Mouse (Mus musculus): ENCODE measurements around the gene Adnp. TPM values are rescaled to one million over a fixed set of nuclear protein-coding genes. Genes with fewer than 3 reads are reported as not detected.
A peak's percentile ranks its signal among the peaks of the same experiment; 100 is the strongest.

Adnp gene
- 12.2 and 19.8 TPM in 2 replicates for polyA plus RNA-seq (2014; fragmentation: Nextera tagmentation; extraction: Ambion mirVana)

DNA sequence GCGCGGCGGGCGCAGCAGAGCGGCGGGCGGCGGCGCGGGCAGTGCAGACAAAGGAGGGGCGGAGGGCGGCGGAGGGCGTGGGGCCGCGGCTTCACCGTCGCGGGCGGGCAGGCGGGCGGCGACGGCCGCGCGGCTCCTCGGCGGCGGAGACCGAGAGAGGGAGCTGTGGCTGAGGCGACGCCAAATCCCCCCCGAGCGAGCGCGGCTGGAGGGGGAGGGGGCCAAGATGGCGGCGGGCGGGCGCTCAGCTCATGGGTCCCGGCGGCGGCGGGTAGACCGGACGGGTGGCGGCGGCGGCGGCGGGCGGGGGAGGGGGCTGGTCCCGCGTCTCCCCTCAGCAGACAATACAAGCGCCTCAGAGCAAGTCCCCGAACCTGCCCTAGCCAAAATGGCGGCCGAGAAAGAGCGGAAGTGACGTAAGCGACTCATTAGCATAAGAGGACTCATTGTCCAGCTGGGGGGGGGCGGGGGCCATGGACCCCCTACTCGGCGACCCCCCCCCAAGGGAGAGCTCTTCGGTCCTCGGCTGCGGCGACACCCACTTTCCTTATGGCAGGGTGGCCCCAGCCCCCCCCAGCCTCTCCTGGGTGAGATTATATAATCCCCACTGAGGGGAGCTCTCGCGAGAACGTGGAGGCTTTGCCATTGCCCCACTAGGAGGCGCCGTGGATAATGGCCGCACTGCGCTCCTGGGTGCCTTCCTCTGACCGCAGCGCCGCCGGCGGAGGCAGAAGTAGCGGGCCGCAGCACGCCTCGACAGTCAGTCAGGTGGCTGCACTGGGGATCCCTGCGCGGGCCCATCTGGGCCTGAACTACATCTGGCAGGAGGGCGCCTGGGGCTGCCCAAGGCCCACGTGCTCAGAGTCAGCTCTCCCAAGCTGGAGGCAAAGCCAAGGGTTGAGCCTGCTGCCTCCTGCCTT lies at the start of gene Adnp:
TSS of gene Adnp (minus strand) at position 388 of the 920 bp plus-strand sequence.
- H3K4me1 ChIP-seq (ENCODE audit: control insufficient read depth, insufficient read depth, low read length): peaks cover 5% of the 10 kb centered on the region
- H3K36me3 ChIP-seq (ENCODE audit: control insufficient read depth, insufficient read depth, low read length): peaks cover 17% of the 10 kb centered on the region
- peak within 1 kb of the TSS; percentile 100 for H3K9ac ChIP-seq (ENCODE audit: low read length)
- H3K27ac ChIP-seq (replicated peaks; ENCODE audit: low read depth, low read length): peak within 1 kb of the TSS; percentile 100
- peak; percentile 99 for DNase-seq (ENCODE audit: low spot score)
- under 1% methylated on average over 74 of the region's 89 CpGs for whole genome bisulfite sequencing
- peak within 1 kb of the TSS; percentile 77 for H3K4me2 ChIP-seq (ENCODE audit: low read depth, severe bottlenecking)
- H3K4me3 ChIP-seq (ENCODE audit: low read depth, low read length): peak within 1 kb of the TSS; percentile 100
- no peaks in the 10 kb centered on the region for H3K27me3 ChIP-seq (ENCODE audit: control insufficient read depth, insufficient read depth, low read length)
- ATAC-seq (ENCODE audit: insufficient number of reproducible peaks, low FRiP score, low TSS enrichment, low read depth): peak; percentile 90
- no peaks in the 10 kb centered on the region for H3K9me3 ChIP-seq (ENCODE audit: control insufficient read depth, low read length)

DNA sequence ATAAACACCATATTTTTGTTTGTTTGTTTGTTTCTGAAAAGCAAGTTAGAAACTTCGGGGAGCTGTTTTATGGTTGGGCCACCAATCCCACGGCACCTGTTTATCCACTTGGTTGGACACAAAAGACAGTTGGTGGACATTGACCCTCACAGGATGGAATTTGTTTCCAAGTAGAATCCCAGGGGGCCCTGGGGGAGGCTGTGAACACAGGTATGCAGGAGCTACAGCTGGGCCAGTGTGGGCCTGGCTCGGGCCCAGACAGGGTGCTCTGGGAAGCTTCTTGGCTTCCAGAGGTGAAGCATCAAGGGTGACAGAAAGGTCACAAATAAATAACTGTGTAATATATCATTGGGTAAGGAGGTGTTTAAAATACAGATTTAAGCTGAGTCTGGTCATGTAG lies 49.6 kb upstream of the Adnp start:
- Histone ChIP-seq H3K27me3 (ENCODE audit: control insufficient read depth, insufficient read depth, low read length) (no peaks in the 10 kb centered on the region), H3K4me2 (ENCODE audit: low read depth, severe bottlenecking) (no peak overlapping the region), H3K4me3 (ENCODE audit: low read depth, low read length) (no peak overlapping the region), H3K27ac (replicated peaks; ENCODE audit: low read depth, low read length) (no peak overlapping the region), H3K9me3 (ENCODE audit: control insufficient read depth, low read length) (no peaks in the 10 kb centered on the region), H3K9ac (ENCODE audit: low read length) (no peak overlapping the region), H3K36me3 (ENCODE audit: control insufficient read depth, insufficient read depth, low read length) (no peaks in the 10 kb centered on the region), H3K4me1 (ENCODE audit: control insufficient read depth, insufficient read depth, low read length) (no peaks in the 10 kb centered on the region)
- WGBS: 82% methylated on average over 3 of the region's 3 CpGs
- ATAC-seq (ENCODE audit: insufficient number of reproducible peaks, low FRiP score, low TSS enrichment, low read depth) (no peak), DNase-seq (ENCODE audit: low spot score) (no peak)

DNA sequence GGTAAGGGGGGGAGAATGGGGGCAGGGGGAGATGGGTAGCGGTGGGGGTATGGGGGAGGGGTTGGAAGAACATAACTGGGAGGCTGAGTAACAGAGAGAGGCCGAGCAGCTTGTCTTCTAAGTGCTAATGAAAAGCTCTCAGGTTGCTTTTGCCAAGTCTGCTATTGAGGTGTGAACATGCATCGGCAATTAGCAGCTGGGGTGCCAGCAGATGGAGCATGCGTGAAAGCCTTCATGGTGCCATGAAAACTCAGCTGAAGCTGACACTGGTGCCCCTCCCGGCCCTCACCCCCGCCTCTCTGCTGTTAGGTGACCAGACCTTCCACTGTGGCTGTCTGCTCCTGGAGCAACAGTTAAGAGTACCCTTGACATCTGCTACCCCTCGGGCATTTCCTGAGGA lies 46.9 kb upstream of the Adnp start:
- ATAC-seq (ENCODE audit: insufficient number of reproducible peaks, low FRiP score, low TSS enrichment, low read depth): no peak
- H3K27me3 ChIP-seq (ENCODE audit: control insufficient read depth, insufficient read depth, low read length): no peaks in the 10 kb centered on the region

DNA sequence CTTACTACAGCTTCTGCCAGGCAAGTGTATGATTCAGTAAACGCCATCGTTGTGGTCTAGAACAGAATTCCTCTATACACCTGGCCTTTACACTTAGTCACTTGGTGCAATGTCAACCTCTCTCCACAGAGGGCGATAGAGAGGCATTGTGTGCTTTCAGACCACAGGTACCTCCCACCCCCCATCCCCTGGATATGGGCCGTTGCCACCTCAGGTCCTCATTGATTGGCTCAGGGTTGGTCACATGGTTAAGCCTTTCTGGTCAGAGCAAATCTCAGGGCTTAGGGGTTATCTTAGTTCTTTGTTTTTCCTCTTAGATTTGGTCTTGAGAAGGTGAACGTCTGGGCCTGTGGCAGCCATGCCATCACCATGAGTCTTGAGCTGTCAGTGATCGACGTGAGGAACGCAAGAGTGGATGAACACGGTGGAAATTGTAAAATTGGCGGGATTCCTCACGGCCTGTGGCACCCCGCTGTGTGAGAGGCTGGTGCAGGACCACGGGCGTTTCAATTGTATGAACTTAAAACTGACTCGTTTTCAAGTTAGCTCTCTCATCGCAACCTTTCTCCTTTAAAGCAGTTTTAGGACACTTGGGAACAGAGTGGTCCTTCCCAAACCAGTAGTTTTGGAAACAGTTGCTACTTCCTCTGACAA lies 45.9 kb upstream of the Adnp start:
- H3K4me3 ChIP-seq (ENCODE audit: low read depth, low read length): no peak overlapping the region
- H3K9me3 ChIP-seq (ENCODE audit: control insufficient read depth, low read length): no peaks in the 10 kb centered on the region
- peak; percentile 83 for DNase-seq (ENCODE audit: low spot score)
- H3K9ac ChIP-seq (ENCODE audit: low read length): no peak overlapping the region
- no peaks in the 10 kb centered on the region for H3K4me1 ChIP-seq (ENCODE audit: control insufficient read depth, insufficient read depth, low read length)
- H3K4me2 ChIP-seq (ENCODE audit: low read depth, severe bottlenecking): peak overlapping the region; percentile 18; the same call in 1 of the 2 replicates
- ATAC-seq (ENCODE audit: insufficient number of reproducible peaks, low FRiP score, low TSS enrichment, low read depth): peak; percentile 69; the same call in 1 of the 2 replicates
- no peaks in the 10 kb centered on the region for H3K36me3 ChIP-seq (ENCODE audit: control insufficient read depth, insufficient read depth, low read length)
- H3K27ac ChIP-seq (replicated peaks; ENCODE audit: low read depth, low read length): no peak overlapping the region
- no peaks in the 10 kb centered on the region for H3K27me3 ChIP-seq (ENCODE audit: control insufficient read depth, insufficient read depth, low read length)
- WGBS: 12% methylated on average over 16 of the region's 16 CpGs

More for the DNA sequence above, 46.9 kb upstream of the Adnp start:
- DNase-seq (ENCODE audit: low spot score): no peak
- Histone ChIP-seq H3K9ac (ENCODE audit: low read length) (no peak overlapping the region), H3K36me3 (ENCODE audit: control insufficient read depth, insufficient read depth, low read length) (no peaks in the 10 kb centered on the region), H3K4me2 (ENCODE audit: low read depth, severe bottlenecking) (no peak overlapping the region), H3K9me3 (ENCODE audit: control insufficient read depth, low read length) (no peaks in the 10 kb centered on the region), H3K4me3 (ENCODE audit: low read depth, low read length) (no peak overlapping the region), H3K4me1 (ENCODE audit: control insufficient read depth, insufficient read depth, low read length) (no peaks in the 10 kb centered on the region), H3K27ac (replicated peaks; ENCODE audit: low read depth, low read length) (no peak overlapping the region)
- 19% methylated on average over 7 of the region's 7 CpGs for WGBS

DNA sequence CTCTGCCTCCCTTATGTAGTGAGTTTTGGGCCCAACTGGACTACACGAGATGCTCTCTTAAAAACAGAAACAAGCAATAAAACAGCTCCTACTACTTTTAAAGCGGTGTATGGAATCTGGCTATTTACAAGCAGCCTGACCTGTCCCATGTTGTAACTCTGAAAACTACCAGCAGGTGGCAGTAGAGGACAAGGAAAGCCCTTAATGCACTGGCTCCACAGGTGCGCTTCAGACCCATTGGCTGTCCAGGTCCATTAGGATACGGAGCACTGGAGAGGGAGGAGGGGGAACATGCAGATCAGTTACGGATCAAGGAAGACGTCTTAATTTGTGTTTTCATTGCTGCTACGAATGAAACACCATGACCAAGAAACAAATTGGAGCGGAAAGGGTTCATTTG lies 43.4 kb upstream of the Adnp start:
- no peak overlapping the region for H3K9ac ChIP-seq (ENCODE audit: low read length)
- H3K4me2 ChIP-seq (ENCODE audit: low read depth, severe bottlenecking): no peak overlapping the region
- H3K4me1 ChIP-seq (ENCODE audit: control insufficient read depth, insufficient read depth, low read length): 0 out of 2 replicates have a peak, but pooled peaks cover 1% of the 10 kb centered on the region
- DNase-seq (ENCODE audit: low spot score) (peak; percentile 95), ATAC-seq (ENCODE audit: insufficient number of reproducible peaks, low FRiP score, low TSS enrichment, low read depth) (no peak)
- H3K27ac ChIP-seq (replicated peaks; ENCODE audit: low read depth, low read length): no peak overlapping the region
- no peaks in the 10 kb centered on the region for H3K9me3 ChIP-seq (ENCODE audit: control insufficient read depth, low read length)
- H3K36me3 ChIP-seq (ENCODE audit: control insufficient read depth, insufficient read depth, low read length): no peaks in the 10 kb centered on the region
- H3K4me3 ChIP-seq (ENCODE audit: low read depth, low read length): no peak overlapping the region
- H3K27me3 ChIP-seq (ENCODE audit: control insufficient read depth, insufficient read depth, low read length): no peaks in the 10 kb centered on the region
- 18% methylated on average over 8 of the region's 8 CpGs for WGBS

DNA sequence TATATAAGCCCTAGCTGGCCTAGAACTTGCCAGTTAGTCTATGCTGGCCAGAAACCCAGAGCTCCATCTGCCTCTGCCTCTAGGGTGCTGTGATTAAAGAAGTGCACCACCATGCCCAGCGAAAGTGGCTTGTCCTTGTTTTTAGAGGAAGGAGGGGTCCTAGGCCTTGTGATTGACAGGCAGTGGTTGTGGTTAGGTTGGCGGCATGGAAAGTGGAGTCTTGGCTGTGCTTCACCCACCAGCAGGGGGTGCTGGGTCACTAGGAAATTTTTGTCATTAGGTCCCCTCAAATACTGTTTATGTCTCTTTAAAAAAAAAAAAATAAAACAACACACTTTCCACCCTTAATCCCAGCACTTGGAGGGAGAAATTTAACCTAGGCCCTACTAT lies 41.9 kb upstream of the Adnp start:
- Histone ChIP-seq H3K9me3 (ENCODE audit: control insufficient read depth, low read length) (no peaks in the 10 kb centered on the region), H3K4me2 (ENCODE audit: low read depth, severe bottlenecking) (no peak overlapping the region), H3K27ac (replicated peaks; ENCODE audit: low read depth, low read length) (no peak overlapping the region), H3K4me3 (ENCODE audit: low read depth, low read length) (no peak overlapping the region), H3K4me1 (ENCODE audit: control insufficient read depth, insufficient read depth, low read length) (0 out of 2 replicates have a peak, but pooled peaks cover 2% of the 10 kb centered on the region), H3K27me3 (ENCODE audit: control insufficient read depth, insufficient read depth, low read length) (no peaks in the 10 kb centered on the region), H3K36me3 (ENCODE audit: control insufficient read depth, insufficient read depth, low read length) (no peaks in the 10 kb centered on the region), H3K9ac (ENCODE audit: low read length) (no peak overlapping the region)
- DNase-seq (ENCODE audit: low spot score) (peak; percentile 58), ATAC-seq (ENCODE audit: insufficient number of reproducible peaks, low FRiP score, low TSS enrichment, low read depth) (no peak)
- whole genome bisulfite sequencing: 24% methylated on average over 2 of the region's 2 CpGs

DNA sequence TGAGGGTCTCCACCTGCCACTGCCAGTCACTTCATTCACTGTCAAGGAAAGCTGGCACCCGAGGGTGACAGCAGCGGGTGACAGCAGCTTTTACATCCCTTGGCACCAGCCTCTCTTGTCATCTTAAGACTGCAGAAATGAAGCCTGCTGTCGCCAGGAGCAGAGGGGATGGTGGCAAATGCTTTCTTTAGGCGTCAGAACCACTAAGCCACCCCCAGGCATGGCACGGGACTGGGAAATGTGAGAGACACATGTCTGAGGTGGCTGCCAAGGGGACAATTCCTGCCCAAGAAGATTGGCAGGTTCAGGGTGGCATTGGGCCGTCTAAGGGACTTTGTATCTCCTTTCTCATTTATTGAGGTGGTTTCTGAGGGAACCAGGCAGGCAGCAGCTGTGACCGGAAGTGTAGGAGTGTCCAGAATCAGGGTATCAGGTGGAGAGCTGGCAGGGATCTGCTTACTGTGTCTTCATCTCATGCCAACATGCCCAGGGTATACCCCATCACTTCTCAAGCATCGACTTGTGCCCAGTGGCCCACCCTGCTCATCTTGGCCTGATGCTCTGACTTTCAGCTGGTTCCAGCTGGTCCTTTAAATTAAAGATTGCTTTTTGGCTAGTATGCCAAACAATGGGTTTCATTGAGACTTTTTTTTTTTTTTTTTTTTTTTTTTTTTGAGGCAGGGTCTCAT lies 41.4 kb upstream of the Adnp start:
- ATAC-seq (ENCODE audit: insufficient number of reproducible peaks, low FRiP score, low TSS enrichment, low read depth) (no peak), DNase-seq (ENCODE audit: low spot score) (no peak)
- no peak overlapping the region for H3K9ac ChIP-seq (ENCODE audit: low read length)
- no peak overlapping the region for H3K4me2 ChIP-seq (ENCODE audit: low read depth, severe bottlenecking)
- H3K4me1 ChIP-seq (ENCODE audit: control insufficient read depth, insufficient read depth, low read length): 0 out of 2 replicates have a peak, but pooled peaks cover 2% of the 10 kb centered on the region
- H3K36me3 ChIP-seq (ENCODE audit: control insufficient read depth, insufficient read depth, low read length): no peaks in the 10 kb centered on the region
- no peaks in the 10 kb centered on the region for H3K9me3 ChIP-seq (ENCODE audit: control insufficient read depth, low read length)
- H3K27me3 ChIP-seq (ENCODE audit: control insufficient read depth, insufficient read depth, low read length): no peaks in the 10 kb centered on the region
- no peak overlapping the region for H3K27ac ChIP-seq (replicated peaks; ENCODE audit: low read depth, low read length)
- 79% methylated on average over 8 of the region's 8 CpGs for WGBS
- H3K4me3 ChIP-seq (ENCODE audit: low read depth, low read length): no peak overlapping the region

DNA sequence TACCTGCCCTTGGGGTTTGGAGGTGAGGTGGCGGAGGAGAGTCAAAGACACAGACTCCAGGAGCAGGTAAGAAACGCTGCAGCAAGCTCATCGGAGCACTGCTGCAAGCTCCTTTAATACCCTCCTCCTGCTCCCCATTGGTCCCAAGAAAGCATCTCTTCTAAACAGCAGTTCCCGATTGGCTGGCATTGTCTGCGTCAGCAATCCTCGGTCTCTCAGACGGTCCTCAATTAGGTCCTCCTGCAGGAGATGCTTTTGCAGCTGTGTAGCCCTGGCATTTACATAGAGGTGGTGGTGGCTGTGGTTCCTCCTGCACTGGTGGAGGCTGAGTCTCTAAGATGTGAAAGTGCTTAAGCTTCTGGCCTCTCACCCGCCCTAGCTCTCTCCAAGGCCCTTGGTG lies 38.7 kb upstream of the Adnp start:
- no peak overlapping the region for H3K27ac ChIP-seq (replicated peaks; ENCODE audit: low read depth, low read length)
- H3K9ac ChIP-seq (ENCODE audit: low read length): 0 out of 2 replicates have a peak overlapping the region, but pooled peaks have one; percentile 22
- DNase-seq (ENCODE audit: low spot score): no peak
- 0 out of 2 replicates have a peak, but pooled peaks cover 2% of the 10 kb centered on the region for H3K4me1 ChIP-seq (ENCODE audit: control insufficient read depth, insufficient read depth, low read length)
- H3K4me3 ChIP-seq (ENCODE audit: low read depth, low read length): no peak overlapping the region
- no peak overlapping the region for H3K4me2 ChIP-seq (ENCODE audit: low read depth, severe bottlenecking)
- no peaks in the 10 kb centered on the region for H3K9me3 ChIP-seq (ENCODE audit: control insufficient read depth, low read length)
- no peak for ATAC-seq (ENCODE audit: insufficient number of reproducible peaks, low FRiP score, low TSS enrichment, low read depth)
- no peaks in the 10 kb centered on the region for H3K36me3 ChIP-seq (ENCODE audit: control insufficient read depth, insufficient read depth, low read length)
- 35% methylated on average over 8 of the region's 8 CpGs for WGBS
- no peaks in the 10 kb centered on the region for H3K27me3 ChIP-seq (ENCODE audit: control insufficient read depth, insufficient read depth, low read length)

Measured in limb, embryonic 11.5 days (tissue).